In the genomic region with DNA sequence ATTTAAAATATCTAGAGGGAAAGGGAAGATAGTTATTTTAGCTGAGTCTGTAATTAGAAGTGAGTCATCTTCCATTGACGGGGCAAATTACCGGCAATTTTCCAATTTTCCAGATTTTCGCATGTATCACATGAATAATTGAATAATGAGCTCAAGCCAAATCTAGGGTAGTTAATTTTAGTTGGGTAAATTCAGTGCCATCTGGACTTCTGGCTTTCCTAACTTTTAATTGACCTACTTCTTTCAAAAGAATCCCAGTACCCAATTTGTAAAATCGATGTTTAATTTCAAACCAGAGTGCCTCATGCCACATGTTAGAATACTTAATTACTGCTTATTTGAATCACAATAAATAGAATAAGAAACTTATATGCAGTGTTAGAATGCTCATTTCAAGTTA, we compare ENCODE assay signal across 18 mouse cellular contexts.
DNase-seq lines count a peak whose midpoint lies in the region; ATAC-seq and TF ChIP-seq lines count a peak whose summit lies in the region.
"Had no signal": no experiment of that assay in that cellular context is flagged by ENCODE, and none has a peak within 500 bp of the region (broad histone marks: within the 10 kb centered on the region; RNA-seq: fewer than 3 reads in every experiment).

No protein-coding gene starts in this region.

- no peak overlapping the region for H3K4me3 ChIP-seq in left cerebral cortex, adult 2 months
- no peak overlapping the region for H3K4me3 ChIP-seq in forebrain, embryonic 16.5 days (replicated peaks; ENCODE audit: low read length)
- H3K4me3 ChIP-seq: gastrocnemius, adult 2 months; heart, adult 2 months; liver, embryonic 12.5 days had no signal

- intact Hi-C loops in left cerebral cortex, postnatal 4 days (cut with DNase I): no loop called here
- intact Hi-C loops in left cerebral cortex, adult 2 months (cut with DNase I): no loop called here

- no peak overlapping the region for H3K27ac ChIP-seq in left cerebral cortex, adult 2 months
- no peak overlapping the region for H3K27ac ChIP-seq in forebrain, embryonic 16.5 days (ENCODE audit: low read length)
- H3K27ac ChIP-seq: gastrocnemius, adult 2 months; heart, adult 2 months; kidney, postnatal 0 days; liver, embryonic 12.5 days had no signal

- no peak for TF ChIP-seq CTCF in left cerebral cortex, adult 2 months (IDR thresholded peaks at IDR 0.05)

- no peaks in the 10 kb centered on the region for H3K4me1 ChIP-seq in forebrain, embryonic 16.5 days (replicated peaks; ENCODE audit: control insufficient read depth, insufficient read depth, low read length)
- H3K4me1 ChIP-seq: liver, embryonic 12.5 days had no signal

- H3K9ac ChIP-seq in forebrain, embryonic 16.5 days (replicated peaks; ENCODE audit: low read depth, low read length): no peak overlapping the region
- H3K9ac ChIP-seq: liver, embryonic 12.5 days had no signal

- no peaks in the 10 kb centered on the region for H3K9me3 ChIP-seq in forebrain, embryonic 16.5 days (ENCODE audit: control insufficient read depth, low read length)
- H3K9me3 ChIP-seq: liver, embryonic 12.5 days had no signal

- peak; percentile 80 for ATAC-seq in forebrain, embryonic 16.5 days
- ATAC-seq: activated CD4-positive, CD25-positive, alpha-beta regulatory T cell, adult 4 months; CD4-positive, CD25-positive, alpha-beta regulatory T cell, adult 4 months; liver, embryonic 12.5 days; lung, postnatal 0 days had no signal

- no peaks in the 10 kb centered on the region for H3K27me3 ChIP-seq in forebrain, embryonic 16.5 days (replicated peaks; ENCODE audit: control insufficient read depth, insufficient read depth, low read length)
- H3K27me3 ChIP-seq: liver, embryonic 12.5 days had no signal

- H3K36me3 ChIP-seq in forebrain, embryonic 16.5 days (ENCODE audit: control insufficient read depth, insufficient read depth): no peaks in the 10 kb centered on the region
- H3K36me3 ChIP-seq: liver, embryonic 12.5 days had no signal

- DNase-seq in left cerebral cortex, postnatal 4 days: peak; percentile 20
- no peak for DNase-seq in left cerebral cortex, adult 2 months (ENCODE audit: extremely low spot score in 1 of 2, low spot score in 2 of 2)
- peak; percentile 72 for DNase-seq in cerebellum, adult 9-10 months
- peak; percentile 62 for DNase-seq in retina, postnatal 1 day
- DNase-seq in spleen, adult 12 weeks (ENCODE audit: low spot score): no peak
- no peak for DNase-seq in kidney, postnatal 14 days
- DNase-seq: embryo, embryonic 11 days; gastrocnemius, adult 2 months; heart, adult 2 months; heart, postnatal 10 days; right cerebral cortex, postnatal 4 days; thymus, postnatal 25 days had no signal

- no peak overlapping the region for H3K4me2 ChIP-seq in forebrain, embryonic 16.5 days (ENCODE audit: low read length)
- H3K4me2 ChIP-seq: liver, embryonic 12.5 days had no signal

- 21% methylated on average over 4 of the region's 4 CpGs for WGBS in forebrain, embryonic 16.5 days

Comparison
In these comparisons a context has a peak if more than half of its experiments do, and no peak if none do; other contexts are left out.
1. DNase-seq: peak in left cerebral cortex, postnatal 4 days (single experiment), cerebellum, adult 9-10 months (single experiment) and retina, postnatal 1 day (single experiment); none in left cerebral cortex, adult 2 months (0 of 2), spleen, adult 12 weeks (single experiment) and kidney, postnatal 14 days (single experiment).